Mouse (Mus musculus) cortical plate, adult 2 months (tissue): ENCODE data around the gene Mrps22.

Experiments used
- CTCF ChIP-seq: fragments of 200-500 bp; IDR thresholded peaks from 2 replicates; pipeline ENCODE4 v1.5.1; 2011; ENCODE audit warnings: mild to moderate bottlenecking, control low read depth, low read length; ENCODE audit not compliant: insufficient read depth; ENCODE audit errors: extremely low read depth
- POLR2A ChIP-seq: fragments of 200-500 bp; IDR thresholded peaks from 2 replicates; pipeline ENCODE4 v1.6.1; 2011; ENCODE audit warnings: mild to moderate bottlenecking, low read length, control low read depth; ENCODE audit not compliant: insufficient read depth; ENCODE audit errors: extremely low read depth

DNA sequence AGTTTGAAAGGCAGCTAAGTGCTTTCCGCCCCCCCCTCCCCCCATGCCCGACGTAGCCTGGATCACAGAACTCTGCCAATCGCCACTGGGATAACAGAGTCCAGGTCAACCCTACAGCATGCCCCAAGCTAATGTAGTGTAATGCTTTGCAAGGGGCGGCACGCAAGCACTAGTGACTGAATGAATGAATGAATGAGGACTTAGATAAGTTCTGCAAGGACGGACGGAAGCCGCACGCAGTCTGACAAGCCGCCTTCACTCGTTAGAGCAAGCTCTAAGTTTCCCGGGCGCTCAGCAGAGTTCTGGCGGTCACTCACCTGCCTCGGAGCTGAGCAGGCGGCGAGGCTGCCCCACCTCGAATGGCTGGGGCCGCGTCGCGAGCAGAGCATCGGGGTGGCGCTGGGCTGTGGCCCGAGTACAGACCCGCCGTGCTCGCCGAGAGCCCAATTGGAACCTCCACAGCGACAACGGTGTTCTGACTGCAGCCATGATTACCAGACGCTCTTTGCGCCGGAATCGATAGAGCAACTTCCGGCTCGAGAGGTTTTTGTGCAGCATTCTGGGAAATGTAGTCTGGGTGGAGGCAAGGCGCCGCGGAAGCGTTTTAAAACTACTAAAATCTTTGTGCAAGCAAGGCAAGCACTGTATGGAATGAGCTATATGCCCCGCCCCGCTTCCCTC lies at the start of gene Mrps22:
- TF ChIP-seq POLR2A (peak; percentile 96), CTCF (no peak)
